Mouse (Mus musculus) bone marrow, adult 2 months (tissue): Measurements from ENCODE around the gene Lbhd2. TPM values are rescaled to one million over a fixed set of nuclear protein-coding genes. Genes with fewer than 3 reads are reported as not detected.

Experiments used
- H3K27ac ChIP-seq: fragments of 200-500 bp; 2 replicates; pipeline ENCODE4 v1.5.1; 2012; ENCODE audit warnings: low read depth, mild to moderate bottlenecking, control low read depth, inconsistent platforms, low read length; ENCODE audit not compliant: control insufficient read depth, poor library complexity, insufficient read depth
- H3K4me1 ChIP-seq: fragments of 200-500 bp; 2 replicates; pipeline ENCODE4 v1.6.1; 2011; ENCODE audit warnings: low read length; ENCODE audit not compliant: control insufficient read depth, insufficient read depth
- H3K4me3 ChIP-seq: fragments of 200-500 bp; replicated peaks from 2 replicates; pipeline ENCODE3; 2011; ENCODE audit warnings: mild to moderate bottlenecking, low read depth, low read length, control low read depth; ENCODE audit not compliant: control insufficient read depth
- CTCF ChIP-seq: fragments of 200-500 bp; IDR thresholded peaks from 2 replicates; pipeline ENCODE4 v1.5.1; 2011; ENCODE audit warnings: low read length, control low read depth; ENCODE audit not compliant: control insufficient read depth, insufficient read depth
- POLR2A ChIP-seq: fragments of 200-500 bp; IDR thresholded peaks from 2 replicates; pipeline ENCODE4 v1.6.1; 2011; ENCODE audit warnings: low read depth, mild to moderate bottlenecking, control low read depth, low read length, borderline replicate concordance; ENCODE audit not compliant: control insufficient read depth
- WGBS: fragments of 180-500 bp; shearing (Covaris S2); methylation state at CpG from one replicate; pipeline ENCODE4 v1.1.7; 2018; 5-methylcytosine and 5-hydroxymethylcytosine counted together
- polyA plus RNA-seq: library from polyadenylated mRNA; stranded (reverse); fragments of >200 nt; gene quantifications from 2 replicates; pipeline ENCODE4 v1.2.4, GENCODE M21; 2011; ENCODE audit warnings: low replicate concordance; ENCODE audit not compliant: missing spikeins, insufficient read depth, insufficient read length

Gene Lbhd2
- polyA plus RNA-seq, result not detected in 2 replicates

GRCm38 (mm10) chr12:111406622-111407021 is at the start of gene Lbhd2:
Gene Lbhd2, plus strand, starts transcription at chr12:111406809.
- no peak for TF ChIP-seq CTCF
- no peak for TF ChIP-seq POLR2A
- H3K4me3 ChIP-seq, result no peak within 1 kb of the TSS
- H3K27ac ChIP-seq, result no peak within 1 kb of the TSS
- 4% methylated on average over 24 of the region's 24 CpGs for WGBS
- H3K4me1 ChIP-seq, result no peaks in the 10 kb centered on the region

- H3K4me3 ChIP-seq, result no peak overlapping the region
- 93% methylated on average over 16 of the region's 16 CpGs for WGBS
- TF ChIP-seq POLR2A, result no peak
- no peak for TF ChIP-seq CTCF
- H3K27ac ChIP-seq, result no peak overlapping the region
- H3K4me1 ChIP-seq, result no peaks in the 10 kb centered on the region
Observed at GRCm38 (mm10) chr12:111360671-111361070, 45.9 kb upstream of the Lbhd2 start.

GRCm38 (mm10) chr12:111361319-111362098 is 45.1 kb upstream of the Lbhd2 start:
- Histone ChIP-seq H3K4me1 (no peaks in the 10 kb centered on the region), H3K4me3 (no peak overlapping the region), H3K27ac (no peak overlapping the region)
- WGBS, result 70% methylated on average over 14 of the region's 14 CpGs
- TF ChIP-seq POLR2A (no peak), CTCF (no peak)

- TF ChIP-seq POLR2A (no peak), CTCF (no peak)
- Histone ChIP-seq H3K4me3 (no peak overlapping the region), H3K27ac (no peak overlapping the region), H3K4me1 (no peaks in the 10 kb centered on the region)
- 78% methylated on average over 3 of the region's 3 CpGs for WGBS
Observed at GRCm38 (mm10) chr12:111364234-111364633, 42.4 kb upstream of the Lbhd2 start.

- Histone ChIP-seq H3K27ac (no peak overlapping the region), H3K4me3 (no peak overlapping the region), H3K4me1 (no peaks in the 10 kb centered on the region)
- WGBS, result 74% methylated on average over 7 of the region's 7 CpGs
- TF ChIP-seq CTCF (no peak), POLR2A (no peak)
Observed at GRCm38 (mm10) chr12:111367065-111367464, 39.5 kb upstream of the Lbhd2 start.

DNA sequence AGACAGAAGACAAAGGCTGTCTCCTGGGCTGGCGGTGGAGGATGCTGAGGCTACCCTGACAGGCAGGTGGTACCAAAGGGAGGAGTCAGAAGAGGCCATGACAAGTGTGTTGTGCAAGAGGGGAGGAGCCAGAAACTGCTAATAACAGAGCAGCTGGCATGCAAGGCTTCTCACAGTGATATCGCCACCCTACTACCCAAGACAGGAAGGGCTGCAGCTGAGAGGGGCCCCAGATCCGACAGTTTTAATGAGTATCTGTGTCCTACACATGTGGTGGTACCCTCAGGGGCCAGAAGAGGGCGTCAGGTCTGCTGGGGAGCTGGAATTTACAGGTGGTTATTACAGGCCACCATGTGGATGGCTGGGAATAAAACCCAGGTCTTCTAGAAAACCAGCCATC is 36.4 kb upstream of the Lbhd2 start:
- 52% methylated on average over 4 of the region's 4 CpGs for WGBS
- Histone ChIP-seq H3K4me3 (no peak overlapping the region), H3K27ac (no peak overlapping the region), H3K4me1 (no peaks in the 10 kb centered on the region)
- TF ChIP-seq POLR2A (no peak), CTCF (no peak)

DNA sequence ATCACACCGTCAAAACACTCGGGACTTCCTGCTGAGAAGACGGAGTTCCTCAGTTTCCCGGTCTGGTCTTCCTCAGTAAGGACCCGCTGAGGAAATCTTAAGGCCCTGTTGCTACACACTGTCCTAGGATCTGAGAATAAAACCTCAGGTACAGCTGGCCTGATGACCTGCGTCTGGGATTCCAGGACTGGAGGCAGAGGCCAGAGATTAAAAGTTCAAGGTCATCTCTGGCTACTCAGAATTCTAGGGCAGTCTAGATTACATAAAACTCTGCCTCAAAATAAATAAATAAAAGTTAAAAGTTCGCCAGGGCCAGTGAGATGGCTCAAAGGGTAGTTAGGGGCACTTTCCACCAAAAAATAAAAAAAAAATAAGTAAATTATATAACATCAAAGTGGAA is 34.7 kb upstream of the Lbhd2 start:
- no peak overlapping the region for H3K27ac ChIP-seq
- WGBS, result 72% methylated on average over 7 of the region's 7 CpGs
- no peak overlapping the region for H3K4me3 ChIP-seq
- no peaks in the 10 kb centered on the region for H3K4me1 ChIP-seq
- TF ChIP-seq POLR2A (no peak), CTCF (no peak)

GRCm38 (mm10) chr12:111373411-111373810 is 33.2 kb upstream of the Lbhd2 start:
- WGBS, result 78% methylated on average over 6 of the region's 6 CpGs
- no peak for TF ChIP-seq POLR2A
- no peak for TF ChIP-seq CTCF
- no peak overlapping the region for H3K4me3 ChIP-seq
- no peak overlapping the region for H3K27ac ChIP-seq
- no peaks in the 10 kb centered on the region for H3K4me1 ChIP-seq
